Mouse (Mus musculus) limb, embryonic 14.5 days (tissue): ENCODE measurements around the gene Spsb1. TPM values are rescaled to one million over a fixed set of nuclear protein-coding genes. Genes with fewer than 3 reads are reported as not detected.

Source experiments
- ATAC-seq: fragments of 200-750 bp; cut with Nextera tagmentation; 2 replicates; pipeline ENCODE4 v1.8.0; 2017; ENCODE audit warnings: low read depth, moderate number of reproducible peaks, moderate TSS enrichment; ENCODE audit not compliant: low FRiP score
- DNase-seq: peaks from one replicate; pipeline ENCODE4 v3.0.0-alpha.2; 2015; ENCODE audit warnings: low spot score
- H3K27ac ChIP-seq: fragments of 300-500 bp; sonication (generic); replicated peaks from 2 replicates; pipeline ENCODE4 v1.5.1; 2014; ENCODE audit warnings: low read depth, mild to moderate bottlenecking, low read length, moderate library complexity, mixed read lengths
- H3K27me3 ChIP-seq: fragments of 300-500 bp; sonication (generic); 2 replicates; pipeline ENCODE4 v1.6.1; 2014; ENCODE audit warnings: low read length, mixed read lengths; ENCODE audit not compliant: control insufficient read depth, insufficient read depth
- H3K36me3 ChIP-seq: fragments of 300-500 bp; sonication (generic); 2 replicates; pipeline ENCODE4 v1.6.1; 2014; ENCODE audit warnings: mild to moderate bottlenecking, low read length, moderate library complexity, mixed read lengths; ENCODE audit not compliant: control insufficient read depth, insufficient read depth
- H3K4me1 ChIP-seq: fragments of 300-500 bp; sonication (generic); 2 replicates; pipeline ENCODE4 v1.6.1; 2014; ENCODE audit warnings: antibody characterized with exemption, low read length, mixed read lengths; ENCODE audit not compliant: control insufficient read depth, insufficient read depth
- H3K4me2 ChIP-seq: fragments of 300-500 bp; sonication (generic); replicated peaks from 2 replicates; pipeline ENCODE4 v1.6.1; 2014; ENCODE audit warnings: low read depth, mild to moderate bottlenecking, low read length, moderate library complexity; ENCODE audit not compliant: severe bottlenecking
- H3K4me3 ChIP-seq: fragments of 300-500 bp; sonication (generic); replicated peaks from 2 replicates; pipeline ENCODE4 v1.5.1; 2014; ENCODE audit warnings: low read length
- H3K9ac ChIP-seq: fragments of 300-500 bp; sonication (generic); 2 replicates; pipeline ENCODE4 v1.6.1; 2014; ENCODE audit warnings: mild to moderate bottlenecking, low read depth, low read length, moderate library complexity; ENCODE audit not compliant: severe bottlenecking
- H3K9me3 ChIP-seq: fragments of 300-500 bp; sonication (generic); 2 replicates; pipeline ENCODE4 v1.6.1; 2016; ENCODE audit warnings: low read length; ENCODE audit not compliant: control insufficient read depth
- POLR2A ChIP-seq: fragments of 200-500 bp; IDR thresholded peaks from 2 replicates; pipeline ENCODE4 v1.8.0; 2012; ENCODE audit warnings: inconsistent platforms, mild to moderate bottlenecking, moderate library complexity, borderline replicate concordance; ENCODE audit not compliant: insufficient read depth, insufficient read length; ENCODE audit errors: extremely low read depth
- WGBS: fragments of 180-500 bp; shearing (Covaris S2); extraction: QIAGEN DNeasy Blood & Tissue Kit; methylation state at CpG from one replicate; pipeline ENCODE4 v1.1.7; 2014; 5-methylcytosine and 5-hydroxymethylcytosine counted together
- polyA plus RNA-seq, 2 experiments: library from polyadenylated mRNA; depleted of rRNA in 1 of 2; stranded (reverse) in 1 of 2; unstranded in 1 of 2; fragments of >200 nt; fragmentation: Nextera tagmentation in 1 of 2; extraction: Ambion mirVana in 1 of 2; gene quantifications; 2 replicates each; pipeline versions ENCODE4 v1.2.1 to v1.2.3; 2012 to 2014

The Spsb1 gene
- polyA plus RNA-seq, 2 experiments = 18.0 to 19.4 TPM

DNA sequence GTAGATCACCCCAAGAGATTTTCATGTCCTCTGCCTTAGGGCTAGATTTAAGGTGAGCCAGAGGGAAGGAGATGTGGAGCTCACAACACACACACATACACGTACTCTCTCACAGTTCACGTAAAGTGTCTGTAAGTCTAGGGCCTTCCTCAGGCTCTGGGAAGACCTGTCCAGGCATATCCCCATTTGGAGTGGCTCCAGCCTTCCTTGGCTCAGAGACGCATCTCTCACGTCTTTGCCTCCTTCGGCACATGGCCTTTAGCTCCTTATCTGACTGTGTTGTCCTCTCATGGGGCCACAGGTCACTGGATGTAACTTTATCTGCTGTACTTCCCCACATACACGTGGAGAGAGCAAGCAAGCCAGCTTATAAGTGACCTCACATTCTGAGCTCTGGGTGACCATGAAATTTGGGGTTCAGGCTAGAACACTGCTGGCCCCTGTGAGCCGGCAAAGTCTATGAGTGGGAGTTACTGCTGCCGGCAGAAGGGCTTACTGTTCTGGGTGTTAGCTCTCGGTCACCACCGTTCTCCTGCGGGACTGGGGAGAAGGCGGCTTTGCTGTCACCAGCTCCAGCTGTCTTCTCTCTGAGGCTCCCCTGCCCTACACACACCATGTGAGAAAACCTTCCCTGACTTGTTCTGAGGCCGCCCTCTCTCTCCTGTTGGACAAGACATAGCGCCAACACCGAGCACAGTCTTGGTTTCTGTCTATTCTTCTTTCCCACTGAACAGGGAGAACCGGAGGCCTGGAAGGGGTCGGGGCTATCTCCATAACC lies 72.5 kb downstream of the Spsb1 start:
- no peak for TF ChIP-seq POLR2A
- Histone ChIP-seq H3K4me3 (no peak overlapping the region), H3K9me3 (no peaks in the 10 kb centered on the region), H3K4me1 (peaks cover 21% of the 10 kb centered on the region), H3K27ac (no peak overlapping the region), H3K9ac (no peak overlapping the region), H3K4me2 (no peak overlapping the region), H3K27me3 (no peaks in the 10 kb centered on the region), H3K36me3 (no peaks in the 10 kb centered on the region)
- 75% methylated on average over 17 of the region's 17 CpGs for WGBS
- no peak for DNase-seq
- no peak; the same call in 1 of the 2 replicates for ATAC-seq

DNA sequence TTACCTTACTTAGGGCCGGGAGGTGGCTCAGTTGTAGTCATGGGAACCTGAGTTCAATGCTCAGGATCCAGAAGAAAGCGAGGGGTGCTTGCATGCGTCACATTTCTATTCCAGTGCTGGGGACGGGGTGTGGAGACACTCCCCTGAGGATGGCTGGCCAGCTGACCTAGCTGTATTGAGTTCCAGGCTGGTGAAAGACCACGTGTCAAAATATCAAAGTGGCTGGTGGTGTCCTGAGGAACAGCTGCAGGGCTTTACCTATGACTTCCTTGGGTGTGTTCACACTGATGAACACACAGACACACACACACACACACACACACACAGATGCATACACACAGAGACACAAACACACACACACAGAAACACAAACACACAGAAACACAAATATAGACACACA lies 73.9 kb downstream of the Spsb1 start:
- no peak overlapping the region for H3K27ac ChIP-seq
- DNase-seq (no peak), ATAC-seq (no peak)
- H3K36me3 ChIP-seq = no peaks in the 10 kb centered on the region
- no peak overlapping the region for H3K4me3 ChIP-seq
- no peak overlapping the region for H3K9ac ChIP-seq
- WGBS = 76% methylated on average over 5 of the region's 5 CpGs
- H3K27me3 ChIP-seq = no peaks in the 10 kb centered on the region
- no peak overlapping the region for H3K4me2 ChIP-seq
- H3K4me1 ChIP-seq = peaks cover 30% of the 10 kb centered on the region
- no peak for TF ChIP-seq POLR2A
- no peaks in the 10 kb centered on the region for H3K9me3 ChIP-seq

DNA sequence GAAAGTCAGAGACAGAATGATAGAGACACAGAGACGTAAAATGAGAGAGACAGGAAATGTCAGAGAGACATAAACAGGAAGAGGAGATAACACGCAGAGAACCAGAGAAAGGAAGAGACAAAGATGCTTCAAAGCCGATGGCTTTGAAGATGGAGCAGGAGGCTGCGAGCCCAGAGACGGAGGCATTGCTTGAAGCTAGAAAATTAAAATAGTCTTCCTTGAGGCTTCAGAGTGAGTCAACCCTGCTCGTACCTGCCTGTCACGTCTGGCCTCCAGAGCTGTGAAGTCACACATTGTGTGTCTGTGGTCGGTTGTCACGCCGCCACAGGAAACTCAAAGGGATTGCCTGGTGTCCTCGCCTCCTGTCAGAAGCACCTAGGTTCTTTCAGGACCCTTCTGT lies 74.9 kb downstream of the Spsb1 start:
- H3K9ac ChIP-seq = no peak overlapping the region
- no peaks in the 10 kb centered on the region for H3K9me3 ChIP-seq
- H3K4me2 ChIP-seq = no peak overlapping the region
- H3K4me1 ChIP-seq = peaks cover 40% of the 10 kb centered on the region
- 87% methylated on average over 11 of the region's 11 CpGs for WGBS
- H3K27ac ChIP-seq = no peak overlapping the region
- no peak for ATAC-seq
- H3K4me3 ChIP-seq = no peak overlapping the region
- no peak for DNase-seq
- H3K36me3 ChIP-seq = no peaks in the 10 kb centered on the region
- H3K27me3 ChIP-seq = no peaks in the 10 kb centered on the region
- no peak for TF ChIP-seq POLR2A

DNA sequence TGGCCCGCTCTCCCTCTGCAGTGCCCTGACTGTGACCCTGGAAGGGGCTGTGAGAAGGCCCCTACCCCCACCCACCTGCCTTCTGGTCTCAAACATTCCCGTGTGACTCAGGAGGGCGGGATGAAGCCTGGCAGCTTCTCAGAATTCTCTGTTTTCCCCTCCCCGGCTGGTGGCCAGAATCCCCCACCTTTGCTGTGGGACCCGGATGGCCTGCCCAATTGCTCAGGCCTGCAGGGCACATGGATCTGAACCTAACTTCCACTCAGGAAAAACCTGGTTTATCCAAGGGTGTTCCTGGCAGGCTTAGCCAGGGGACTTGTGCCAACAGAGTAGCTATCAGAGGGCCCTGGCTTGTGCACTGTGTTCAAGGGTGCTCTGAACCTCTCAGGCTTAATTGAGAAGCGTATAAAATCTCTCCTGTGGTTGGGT lies 76.8 kb downstream of the Spsb1 start:
- Histone ChIP-seq H3K4me2 (no peak overlapping the region), H3K9me3 (no peaks in the 10 kb centered on the region), H3K4me3 (no peak overlapping the region), H3K9ac (no peak overlapping the region), H3K27me3 (no peaks in the 10 kb centered on the region), H3K27ac (0 out of 2 replicates have a peak overlapping the region, but pooled peaks have one; percentile 26), H3K36me3 (no peaks in the 10 kb centered on the region), H3K4me1 (peaks cover 49% of the 10 kb centered on the region)
- TF ChIP-seq POLR2A = no peak
- DNase-seq = no peak
- 0 out of 2 replicates have a peak, but pooled peaks have one; percentile 28 for ATAC-seq
- WGBS = 40% methylated on average over 6 of the region's 6 CpGs

DNA sequence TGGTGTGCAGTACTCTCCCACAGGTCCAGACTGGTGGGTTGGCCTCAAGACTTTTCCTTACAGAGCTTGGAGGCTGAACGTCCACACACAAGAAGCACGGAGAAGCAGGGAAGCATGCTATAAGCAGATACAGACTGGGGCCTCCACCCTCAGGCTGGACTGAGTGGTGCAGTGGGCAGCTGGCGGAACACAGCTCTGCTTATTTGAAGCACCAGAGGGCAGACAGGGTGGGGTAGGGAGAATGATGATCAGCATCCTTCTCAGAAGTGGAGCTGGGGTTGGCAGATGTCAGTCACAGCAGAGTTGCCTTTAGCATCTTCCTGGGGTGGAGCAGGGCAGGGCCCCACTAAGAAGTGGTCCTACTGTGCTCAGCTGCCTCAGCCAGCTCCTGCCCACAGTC lies 77.6 kb downstream of the Spsb1 start:
- Histone ChIP-seq H3K4me3 (no peak overlapping the region), H3K4me2 (no peak overlapping the region), H3K27me3 (no peaks in the 10 kb centered on the region), H3K36me3 (no peaks in the 10 kb centered on the region), H3K9ac (no peak overlapping the region), H3K9me3 (no peaks in the 10 kb centered on the region), H3K4me1 (peaks cover 47% of the 10 kb centered on the region), H3K27ac (no peak overlapping the region)
- no peak for DNase-seq
- WGBS = 40% methylated on average over 3 of the region's 3 CpGs
- TF ChIP-seq POLR2A = no peak
- no peak for ATAC-seq

DNA sequence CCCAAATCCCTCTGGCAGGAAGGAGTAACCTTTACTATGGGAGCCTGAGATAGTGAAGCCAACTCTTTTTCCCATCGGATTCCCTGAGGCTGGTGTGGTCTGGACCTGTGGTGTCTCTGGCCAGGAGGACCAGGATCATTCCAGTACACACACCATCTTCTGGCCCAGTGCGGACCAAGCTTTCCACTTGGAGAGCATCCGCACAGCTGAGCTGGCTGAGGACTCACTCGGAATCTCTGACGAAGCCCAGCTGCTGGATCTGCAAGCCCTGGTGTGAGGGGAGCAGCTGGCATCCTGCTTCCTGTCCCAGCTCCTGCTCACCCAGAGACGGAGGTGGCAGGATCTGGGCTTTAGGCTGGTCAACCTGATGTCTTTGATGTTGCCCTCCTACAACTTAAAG lies 78.1 kb downstream of the Spsb1 start:
- Histone ChIP-seq H3K4me1 (peaks cover 47% of the 10 kb centered on the region), H3K27ac (peak overlapping the region; percentile 79), H3K9me3 (no peaks in the 10 kb centered on the region), H3K4me3 (no peak overlapping the region), H3K9ac (no peak overlapping the region), H3K4me2 (no peak overlapping the region), H3K36me3 (no peaks in the 10 kb centered on the region), H3K27me3 (no peaks in the 10 kb centered on the region)
- ATAC-seq (no peak), DNase-seq (no peak)
- TF ChIP-seq POLR2A = no peak
- 48% methylated on average over 6 of the region's 6 CpGs for WGBS
